Mouse (Mus musculus): Measurements from ENCODE around the gene 4933428G20Rik. TPM values are rescaled to one million over a fixed set of nuclear protein-coding genes. Genes with fewer than 3 reads are reported as not detected.
A peak's percentile ranks its signal among the peaks of the same experiment; 100 is the strongest.

Gene 4933428G20Rik
- polyA plus RNA-seq, 1 experiment from 2014 or later: 0.39 TPM

- no peaks in the 10 kb centered on the region for H3K9me3 ChIP-seq (replicated peaks)
- H3K4me3 ChIP-seq (replicated peaks): no peak overlapping the region
- WGBS (ENCODE audit: insufficient replicate concordance): 10% methylated on average over 3 of the region's 3 CpGs
- no peak for ATAC-seq (ENCODE audit: insufficient read depth)
- no peak overlapping the region for H3K4me2 ChIP-seq
- H3K27me3 ChIP-seq: peaks cover 96% of the 10 kb centered on the region
- no peak overlapping the region for H3K27ac ChIP-seq (replicated peaks)
- no peaks in the 10 kb centered on the region for H3K36me3 ChIP-seq (replicated peaks)
- H3K9ac ChIP-seq: no peak overlapping the region
- H3K4me1 ChIP-seq (replicated peaks): 0 out of 2 replicates have a peak, but pooled peaks cover 3% of the 10 kb centered on the region
Observed at GRCm38 (mm10) chr11:97540136-97540535, 40.0 kb upstream of the 4933428G20Rik start.

- WGBS (ENCODE audit: insufficient replicate concordance): 46% methylated on average over 5 of the region's 5 CpGs
- no peak for ATAC-seq (ENCODE audit: insufficient read depth)
- peaks cover 96% of the 10 kb centered on the region for H3K27me3 ChIP-seq
Observed at GRCm38 (mm10) chr11:97539622-97540021, 39.5 kb upstream of the 4933428G20Rik start.

GRCm38 (mm10) chr11:97537580-97538089 lies 37.5 kb upstream of the 4933428G20Rik start:
- Histone ChIP-seq H3K27ac (replicated peaks) (no peak overlapping the region), H3K4me2 (no peak overlapping the region), H3K4me1 (replicated peaks) (peaks cover 17% of the 10 kb centered on the region), H3K27me3 (peaks cover 96% of the 10 kb centered on the region), H3K9ac (no peak overlapping the region), H3K36me3 (replicated peaks) (no peaks in the 10 kb centered on the region), H3K9me3 (replicated peaks) (no peaks in the 10 kb centered on the region), H3K4me3 (replicated peaks) (no peak overlapping the region)
- WGBS (ENCODE audit: insufficient replicate concordance): 41% methylated on average over 12 of the region's 12 CpGs
- no peak for ATAC-seq (ENCODE audit: insufficient read depth)

More at GRCm38 (mm10) chr11:97539622-97540021, 39.5 kb upstream of the 4933428G20Rik start:
- H3K4me1 ChIP-seq (replicated peaks): peaks cover 7% of the 10 kb centered on the region; the same call in 1 of the 2 replicates
- no peak overlapping the region for H3K9ac ChIP-seq
- H3K4me2 ChIP-seq: no peak overlapping the region
- H3K4me3 ChIP-seq (replicated peaks): no peak overlapping the region
- no peaks in the 10 kb centered on the region for H3K36me3 ChIP-seq (replicated peaks)
- H3K27ac ChIP-seq (replicated peaks): no peak overlapping the region
- no peaks in the 10 kb centered on the region for H3K9me3 ChIP-seq (replicated peaks)

- ATAC-seq (ENCODE audit: insufficient read depth): no peak
Observed at GRCm38 (mm10) chr11:97536835-97537579, 36.9 kb upstream of the 4933428G20Rik start.

GRCm38 (mm10) chr11:97536083-97536747 lies 36.1 kb upstream of the 4933428G20Rik start:
- no peak overlapping the region for H3K9ac ChIP-seq
- H3K27me3 ChIP-seq: peaks cover 98% of the 10 kb centered on the region
- H3K4me3 ChIP-seq (replicated peaks): no peak overlapping the region
- peaks cover 29% of the 10 kb centered on the region for H3K4me1 ChIP-seq (replicated peaks)
- no peaks in the 10 kb centered on the region for H3K9me3 ChIP-seq (replicated peaks)
- no peaks in the 10 kb centered on the region for H3K36me3 ChIP-seq (replicated peaks)
- no peak overlapping the region for H3K4me2 ChIP-seq
- 9% methylated on average over 35 of the region's 35 CpGs for WGBS (ENCODE audit: insufficient replicate concordance)
- no peak overlapping the region for H3K27ac ChIP-seq (replicated peaks)
- no peak for ATAC-seq (ENCODE audit: insufficient read depth)

More at GRCm38 (mm10) chr11:97536835-97537579, 36.9 kb upstream of the 4933428G20Rik start:
- no peak overlapping the region for H3K27ac ChIP-seq (replicated peaks)
- peaks cover 23% of the 10 kb centered on the region for H3K4me1 ChIP-seq (replicated peaks)
- 2% methylated on average over 36 of the region's 36 CpGs for WGBS (ENCODE audit: insufficient replicate concordance)
- peak overlapping the region; percentile 38 for H3K4me2 ChIP-seq
- no peak overlapping the region for H3K4me3 ChIP-seq (replicated peaks)
- H3K9ac ChIP-seq: no peak overlapping the region
- H3K27me3 ChIP-seq: peaks cover 97% of the 10 kb centered on the region
- H3K36me3 ChIP-seq (replicated peaks): no peaks in the 10 kb centered on the region
- H3K9me3 ChIP-seq (replicated peaks): no peaks in the 10 kb centered on the region

- H3K9me3 ChIP-seq (replicated peaks): no peaks in the 10 kb centered on the region
- no peak overlapping the region for H3K4me2 ChIP-seq
- H3K4me1 ChIP-seq (replicated peaks): peaks cover 29% of the 10 kb centered on the region
- no peak overlapping the region for H3K27ac ChIP-seq (replicated peaks)
- 28% methylated on average over 5 of the region's 5 CpGs for WGBS (ENCODE audit: insufficient replicate concordance)
- no peak for ATAC-seq (ENCODE audit: insufficient read depth)
- H3K36me3 ChIP-seq (replicated peaks): no peaks in the 10 kb centered on the region
- H3K9ac ChIP-seq: no peak overlapping the region
- no peak overlapping the region for H3K4me3 ChIP-seq (replicated peaks)
- peaks cover 98% of the 10 kb centered on the region for H3K27me3 ChIP-seq
Observed at GRCm38 (mm10) chr11:97535660-97536059, 35.5 kb upstream of the 4933428G20Rik start.

- ATAC-seq (ENCODE audit: insufficient read depth): no peak
- H3K4me3 ChIP-seq (replicated peaks): no peak overlapping the region
- H3K9ac ChIP-seq: no peak overlapping the region
- peaks cover 29% of the 10 kb centered on the region for H3K4me1 ChIP-seq (replicated peaks)
- H3K27me3 ChIP-seq: peaks cover 98% of the 10 kb centered on the region
- no peak overlapping the region for H3K4me2 ChIP-seq
- WGBS (ENCODE audit: insufficient replicate concordance): 21% methylated on average over 5 of the region's 5 CpGs
- H3K36me3 ChIP-seq (replicated peaks): no peaks in the 10 kb centered on the region
- H3K9me3 ChIP-seq (replicated peaks): no peaks in the 10 kb centered on the region
- H3K27ac ChIP-seq (replicated peaks): no peak overlapping the region
Observed at GRCm38 (mm10) chr11:97535308-97535630, 35.1 kb upstream of the 4933428G20Rik start.

- Histone ChIP-seq H3K36me3 (replicated peaks) (no peaks in the 10 kb centered on the region), H3K9me3 (replicated peaks) (no peaks in the 10 kb centered on the region), H3K4me3 (replicated peaks) (peak overlapping the region; percentile 22), H3K27ac (replicated peaks) (no peak overlapping the region), H3K27me3 (peaks cover 99% of the 10 kb centered on the region), H3K4me2 (peak overlapping the region; percentile 20), H3K9ac (no peak overlapping the region), H3K4me1 (replicated peaks) (peaks cover 29% of the 10 kb centered on the region)
- no peak for ATAC-seq (ENCODE audit: insufficient read depth)
- WGBS (ENCODE audit: insufficient replicate concordance): 2% methylated on average over 95 of the region's 95 CpGs
Observed at GRCm38 (mm10) chr11:97534442-97535307, 34.5 kb upstream of the 4933428G20Rik start.

GRCm38 (mm10) chr11:97533653-97534052 lies 33.5 kb upstream of the 4933428G20Rik start:
- peaks cover 94% of the 10 kb centered on the region for H3K27me3 ChIP-seq
- 15% methylated on average over 7 of the region's 7 CpGs for WGBS (ENCODE audit: insufficient replicate concordance)
- no peak for ATAC-seq (ENCODE audit: insufficient read depth)

GRCm38 (mm10) chr11:97532950-97533582 lies 32.9 kb upstream of the 4933428G20Rik start:
- no peak overlapping the region for H3K27ac ChIP-seq (replicated peaks)
- peak overlapping the region; percentile 26; the same call in 1 of the 2 replicates for H3K4me3 ChIP-seq (replicated peaks)
- H3K4me1 ChIP-seq (replicated peaks): peaks cover 29% of the 10 kb centered on the region
- under 1% methylated on average over 20 of the region's 20 CpGs for WGBS (ENCODE audit: insufficient replicate concordance)
- no peaks in the 10 kb centered on the region for H3K36me3 ChIP-seq (replicated peaks)
- no peak; the same call in 1 of the 2 replicates for ATAC-seq (ENCODE audit: insufficient read depth)
- no peak overlapping the region for H3K9ac ChIP-seq
- peaks cover 91% of the 10 kb centered on the region for H3K27me3 ChIP-seq
- peak overlapping the region; percentile 86 for H3K4me2 ChIP-seq
- H3K9me3 ChIP-seq (replicated peaks): no peaks in the 10 kb centered on the region

More at GRCm38 (mm10) chr11:97533653-97534052, 33.5 kb upstream of the 4933428G20Rik start:
- no peak overlapping the region for H3K4me2 ChIP-seq
- no peak overlapping the region for H3K4me3 ChIP-seq (replicated peaks)
- H3K4me1 ChIP-seq (replicated peaks): peaks cover 29% of the 10 kb centered on the region
- no peak overlapping the region for H3K27ac ChIP-seq (replicated peaks)
- no peaks in the 10 kb centered on the region for H3K36me3 ChIP-seq (replicated peaks)
- no peaks in the 10 kb centered on the region for H3K9me3 ChIP-seq (replicated peaks)
- no peak overlapping the region for H3K9ac ChIP-seq

Measured in liver, embryonic 15.5 days (tissue).